8 mouse cellular contexts compared by ENCODE assay signal in the genomic region with DNA sequence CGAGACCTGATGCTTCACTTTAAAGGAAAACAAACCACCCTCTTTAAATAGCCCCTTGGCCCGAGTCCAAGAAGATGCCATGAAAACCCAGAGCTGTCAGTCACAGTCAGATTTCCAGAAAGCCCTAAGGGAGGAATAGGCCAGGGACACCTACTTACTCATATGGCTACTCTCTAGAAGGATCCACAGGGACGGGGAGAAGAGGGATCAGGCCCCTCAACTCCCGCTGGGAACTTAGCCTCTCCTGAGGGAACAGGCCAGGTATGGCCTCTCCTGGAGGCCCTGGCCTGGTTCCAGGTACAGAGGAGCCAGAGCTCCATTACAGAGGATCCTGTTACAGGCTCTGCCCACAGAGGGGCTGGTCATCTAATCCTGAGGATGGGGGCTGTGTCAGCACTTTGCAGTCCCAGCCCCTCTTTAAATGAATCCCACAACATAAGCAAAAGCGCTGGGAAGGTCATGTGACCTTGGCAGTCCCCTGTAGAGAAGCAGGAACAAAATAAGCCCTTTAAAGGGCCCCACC. TPM values are rescaled to one million over a fixed set of nuclear protein-coding genes. Genes with fewer than 3 reads are reported as not detected.
DNase-seq lines count a peak whose midpoint lies in the region; ATAC-seq and TF ChIP-seq lines count a peak whose summit lies in the region.

No protein-coding gene starts in this region.

- no peak for DNase-seq in heart, embryonic 10.5 days (ENCODE audit: low spot score)
- no peak for DNase-seq in heart, adult 18-20 months
- peak; percentile 40 to 41 for DNase-seq in cerebellum, postnatal 36 days
- DNase-seq in embryo, embryonic 9.5 days (ENCODE audit: extremely low spot score), result no peak
- no peak for DNase-seq in right cerebral cortex, postnatal 25 days

- H3K4me2 ChIP-seq in intestine, postnatal 0 days (replicated peaks; ENCODE audit: low read depth), result peak overlapping the region; percentile 50
- peak overlapping the region; percentile 73 for H3K4me2 ChIP-seq in midbrain, embryonic 16.5 days (ENCODE audit: low read length)

- ATAC-seq in intestine, postnatal 0 days, result no peak
- no peak for ATAC-seq in midbrain, embryonic 16.5 days
- no peak for ATAC-seq in CD4-positive, CD25-positive, alpha-beta regulatory T cell, adult 4 months

- peak overlapping the region; percentile 11; the same call in 1 of the 2 replicates for H3K27ac ChIP-seq in heart, embryonic 10.5 days
- H3K27ac ChIP-seq in intestine, postnatal 0 days (ENCODE audit: low read depth, low read length), result peak overlapping the region; percentile 41; the same call in 1 of the 2 replicates
- H3K27ac ChIP-seq in midbrain, embryonic 16.5 days (ENCODE audit: low read length), result peak overlapping the region; percentile 8; the same call in 1 of the 2 replicates

- peaks cover 61% of the 10 kb centered on the region for H3K4me1 ChIP-seq in heart, embryonic 10.5 days
- peaks cover 11% of the 10 kb centered on the region for H3K4me1 ChIP-seq in intestine, postnatal 0 days (replicated peaks; ENCODE audit: control insufficient read depth, insufficient read depth, low read length)
- peaks cover 31% of the 10 kb centered on the region for H3K4me1 ChIP-seq in midbrain, embryonic 16.5 days (ENCODE audit: control insufficient read depth, insufficient read depth, low read length)

- H3K27me3 ChIP-seq in heart, embryonic 10.5 days (ENCODE audit: insufficient read depth, poor library complexity, severe bottlenecking), result peaks cover 99% of the 10 kb centered on the region
- no peaks in the 10 kb centered on the region for H3K27me3 ChIP-seq in intestine, postnatal 0 days (replicated peaks; ENCODE audit: control insufficient read depth, insufficient read depth, low read length)
- no peaks in the 10 kb centered on the region for H3K27me3 ChIP-seq in midbrain, embryonic 16.5 days (ENCODE audit: control insufficient read depth, insufficient read depth, low read depth, low read length)

- peak overlapping the region; percentile 43; the same call in 1 of the 2 replicates for H3K4me3 ChIP-seq in heart, embryonic 10.5 days
- H3K4me3 ChIP-seq in intestine, postnatal 0 days (ENCODE audit: low read depth, low read length), result no peak overlapping the region
- H3K4me3 ChIP-seq in midbrain, embryonic 16.5 days (ENCODE audit: low read depth, low read length), result peak overlapping the region; percentile 45

- peak overlapping the region; percentile 34; the same call in 1 of the 2 replicates for H3K9ac ChIP-seq in intestine, postnatal 0 days (ENCODE audit: low read depth, low read length)
- peak overlapping the region; percentile 69 for H3K9ac ChIP-seq in midbrain, embryonic 16.5 days (ENCODE audit: low read depth, low read length)

- peaks cover 10% of the 10 kb centered on the region for H3K36me3 ChIP-seq in heart, embryonic 10.5 days
- peaks cover 38% of the 10 kb centered on the region for H3K36me3 ChIP-seq in intestine, postnatal 0 days (ENCODE audit: control insufficient read depth, insufficient read depth)
- H3K36me3 ChIP-seq in midbrain, embryonic 16.5 days (ENCODE audit: control insufficient read depth, insufficient read depth, low read length), result peaks cover 10% of the 10 kb centered on the region; the same call in 1 of the 2 replicates

- WGBS in heart, embryonic 10.5 days, result 30% methylated on average over 5 of the region's 5 CpGs
- WGBS in intestine, postnatal 0 days, result 15% methylated on average over 5 of the region's 5 CpGs
- WGBS in midbrain, embryonic 16.5 days, result 19% methylated on average over 5 of the region's 5 CpGs

- no peak for TF ChIP-seq CTCF in intestine, postnatal 0 days (IDR thresholded peaks at IDR 0.05; ENCODE audit: low read depth)

- H3K9me3 ChIP-seq in heart, embryonic 10.5 days, result no peaks in the 10 kb centered on the region
- H3K9me3 ChIP-seq in intestine, postnatal 0 days (ENCODE audit: control insufficient read depth), result no peaks in the 10 kb centered on the region
- H3K9me3 ChIP-seq in midbrain, embryonic 16.5 days (replicated peaks; ENCODE audit: control insufficient read depth, low read length, poor library complexity, severe bottlenecking), result no peaks in the 10 kb centered on the region

RNA-seq across cellular contexts. Expression of a gene that starts 34.7 kb away (rescaled TPM):
- polyA plus RNA-seq in heart, embryonic 10.5 days (2016; fragmentation: Nextera tagmentation; extraction: Ambion mirVana), result 1.1 and 2.7 TPM in 2 replicates
- total RNA-seq in heart, adult 18-20 months (2021), result 1 to 10 TPM; 2.6 to 3.0 TPM
- polyA plus RNA-seq in intestine, postnatal 0 days (2015; fragmentation: Nextera tagmentation; extraction: Ambion mirVana), result 14.3 and 15.1 TPM in 2 replicates
- 6.7 and 8.2 TPM in 2 replicates for polyA plus RNA-seq in midbrain, embryonic 16.5 days (2015; fragmentation: Nextera tagmentation; extraction: Ambion mirVana)
- polyA plus RNA-seq in CD4-positive, CD25-positive, alpha-beta regulatory T cell, adult 4 months (2017; shearing (Covaris generic)), result under 1 TPM; 0.20 to 0.27 TPM

RNA-seq across cellular contexts. Expression of a gene that starts 36.9 kb away (rescaled TPM):
- polyA plus RNA-seq in heart, embryonic 10.5 days (2016; fragmentation: Nextera tagmentation; extraction: Ambion mirVana), result 75.8 and 84.8 TPM in 2 replicates
- total RNA-seq in heart, adult 18-20 months (2021), result 10 to 100 TPM; 25.6 to 33.4 TPM
- 35.6 and 41.8 TPM in 2 replicates for polyA plus RNA-seq in intestine, postnatal 0 days (2015; fragmentation: Nextera tagmentation; extraction: Ambion mirVana)
- 111 and 116 TPM in 2 replicates for polyA plus RNA-seq in midbrain, embryonic 16.5 days (2015; fragmentation: Nextera tagmentation; extraction: Ambion mirVana)
- polyA plus RNA-seq in CD4-positive, CD25-positive, alpha-beta regulatory T cell, adult 4 months (2017; shearing (Covaris generic)), result 10 to 100 TPM; 27.4 to 42.1 TPM

RNA-seq across cellular contexts. Expression of a gene that starts 37.0 kb away (rescaled TPM):
- 19.9 and 20.1 TPM in 2 replicates for polyA plus RNA-seq in heart, embryonic 10.5 days (2016; fragmentation: Nextera tagmentation; extraction: Ambion mirVana)
- 1 to 10 TPM; 8.4 to 9.2 TPM for total RNA-seq in heart, adult 18-20 months (2021)
- 6.9 and 7.7 TPM in 2 replicates for polyA plus RNA-seq in intestine, postnatal 0 days (2015; fragmentation: Nextera tagmentation; extraction: Ambion mirVana)
- polyA plus RNA-seq in midbrain, embryonic 16.5 days (2015; fragmentation: Nextera tagmentation; extraction: Ambion mirVana), result 27.0 and 28.0 TPM in 2 replicates
- polyA plus RNA-seq in CD4-positive, CD25-positive, alpha-beta regulatory T cell, adult 4 months (2017; shearing (Covaris generic)), result 10 to 100 TPM; 20.0 to 26.1 TPM

Comparison
In these comparisons a context has a peak if more than half of its experiments do, and no peak if none do; other contexts are left out.
1. DNase-seq: peak in cerebellum, postnatal 36 days (2 of 2); none in heart, embryonic 10.5 days (single experiment), heart, adult 18-20 months (0 of 2), embryo, embryonic 9.5 days (single experiment) and right cerebral cortex, postnatal 25 days (single experiment).
2. Peak in every context shown above with its lines, with median percentiles within 50 percentile points of each other: H3K27ac ChIP-seq.